Mouse (Mus musculus) kidney, postnatal 25 days (tissue): ENCODE measurements around the gene Cdc34b.
A peak's percentile ranks its signal among the peaks of the same experiment; 100 is the strongest.
"Not testable (repeated sequence)": the region's sequence is repeated elsewhere in the genome, so short reads cannot be mapped to it uniquely, and the experiment has no call there.

ENCODE experiments used
- DNase-seq, 2 experiments: peaks; one replicate each; pipeline ENCODE4 v3.0.0; 2021; ENCODE audit warnings: mixed read lengths in 2 of 2

Gene Cdc34b

DNA sequence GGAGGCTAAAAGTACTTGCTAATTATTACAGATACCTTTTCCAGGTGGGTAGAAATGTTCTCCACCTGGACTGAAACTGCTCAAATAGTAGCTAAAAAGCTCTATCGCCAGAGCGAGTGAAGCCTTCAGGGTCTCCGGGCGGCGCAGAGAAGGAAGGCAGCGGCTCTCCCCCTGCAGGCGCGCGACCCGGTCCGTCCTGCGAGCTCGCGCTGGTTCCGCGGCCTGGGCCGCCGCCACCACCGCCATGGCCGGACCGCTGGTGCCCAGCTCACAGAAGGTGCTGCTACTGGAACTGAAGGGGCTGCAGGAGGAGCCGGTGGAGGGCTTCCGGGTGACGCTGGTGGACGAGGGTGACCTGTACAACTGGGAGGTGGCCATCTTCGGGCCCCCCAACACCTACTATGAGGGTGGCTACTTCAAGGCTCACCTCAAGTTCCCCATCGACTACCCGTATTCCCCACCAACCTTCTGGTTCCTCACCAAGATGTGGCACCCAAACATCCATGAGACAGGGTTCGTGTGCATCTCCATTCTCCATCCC lies at the start of gene Cdc34b:
Gene Cdc34b, plus strand, starts transcription at position 51 of the 541 bp plus-strand sequence.
- no peak for DNase-seq

DNA sequence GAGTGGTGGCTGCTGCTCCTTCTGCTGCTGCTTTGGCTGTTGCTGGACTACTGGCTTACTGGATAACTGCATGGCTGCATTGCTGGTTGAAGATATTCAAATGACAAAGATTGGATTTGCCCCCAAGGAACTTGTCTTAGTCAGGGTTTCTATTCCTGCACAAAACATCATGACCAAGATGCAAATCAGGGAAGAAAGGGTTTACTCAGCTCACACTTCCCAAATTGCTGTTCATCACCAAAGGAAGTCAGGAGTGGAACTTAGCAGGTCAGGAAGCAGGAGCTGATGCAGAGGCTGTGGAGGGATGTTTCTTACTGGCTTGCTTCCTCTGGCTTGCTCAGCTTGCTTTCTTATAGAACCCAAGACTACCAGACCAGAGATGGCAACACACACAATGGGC lies 49.1 kb upstream of the Cdc34b start:
- not testable (repeated sequence) for DNase-seq

DNA sequence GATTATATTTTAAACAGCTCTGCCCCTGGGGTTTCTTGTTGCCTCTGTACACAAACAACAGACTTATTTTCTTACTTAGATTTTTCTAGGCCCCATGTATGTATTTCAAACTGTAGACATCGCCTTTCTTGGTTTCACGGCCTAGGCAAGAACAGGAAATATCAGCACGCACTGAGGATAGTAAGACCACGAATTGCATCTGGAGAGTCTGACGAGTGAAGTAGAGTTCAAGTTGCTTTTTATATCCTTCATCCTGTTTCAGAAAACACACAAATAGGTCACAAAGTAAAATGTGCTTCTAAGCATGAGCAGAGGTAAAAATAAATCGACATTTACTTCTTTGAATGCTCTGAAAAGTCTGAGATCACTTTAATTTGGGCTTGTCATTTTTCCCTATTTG lies 46.1 kb upstream of the Cdc34b start:
- no peak for DNase-seq

DNA sequence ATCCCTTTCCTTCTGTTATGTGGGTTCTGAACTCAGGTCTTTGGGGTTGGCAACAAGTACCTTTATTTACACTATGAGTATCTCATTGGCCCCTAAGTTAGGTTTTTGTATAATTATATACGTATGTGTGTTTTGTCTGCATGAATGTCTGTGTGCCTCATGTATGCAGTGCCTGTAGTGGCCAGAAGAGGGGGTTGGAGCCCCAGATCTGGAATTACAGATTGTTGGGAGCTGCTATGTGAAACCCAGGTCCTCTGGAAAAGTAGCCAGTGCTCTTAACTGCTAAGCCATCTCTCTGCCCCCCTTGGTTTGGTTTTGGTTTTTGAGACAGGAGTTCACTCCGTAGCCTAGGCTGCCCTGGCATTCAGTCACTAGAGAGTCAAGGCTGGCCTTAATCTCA lies 44.4 kb upstream of the Cdc34b start:
- no peak for DNase-seq

DNA sequence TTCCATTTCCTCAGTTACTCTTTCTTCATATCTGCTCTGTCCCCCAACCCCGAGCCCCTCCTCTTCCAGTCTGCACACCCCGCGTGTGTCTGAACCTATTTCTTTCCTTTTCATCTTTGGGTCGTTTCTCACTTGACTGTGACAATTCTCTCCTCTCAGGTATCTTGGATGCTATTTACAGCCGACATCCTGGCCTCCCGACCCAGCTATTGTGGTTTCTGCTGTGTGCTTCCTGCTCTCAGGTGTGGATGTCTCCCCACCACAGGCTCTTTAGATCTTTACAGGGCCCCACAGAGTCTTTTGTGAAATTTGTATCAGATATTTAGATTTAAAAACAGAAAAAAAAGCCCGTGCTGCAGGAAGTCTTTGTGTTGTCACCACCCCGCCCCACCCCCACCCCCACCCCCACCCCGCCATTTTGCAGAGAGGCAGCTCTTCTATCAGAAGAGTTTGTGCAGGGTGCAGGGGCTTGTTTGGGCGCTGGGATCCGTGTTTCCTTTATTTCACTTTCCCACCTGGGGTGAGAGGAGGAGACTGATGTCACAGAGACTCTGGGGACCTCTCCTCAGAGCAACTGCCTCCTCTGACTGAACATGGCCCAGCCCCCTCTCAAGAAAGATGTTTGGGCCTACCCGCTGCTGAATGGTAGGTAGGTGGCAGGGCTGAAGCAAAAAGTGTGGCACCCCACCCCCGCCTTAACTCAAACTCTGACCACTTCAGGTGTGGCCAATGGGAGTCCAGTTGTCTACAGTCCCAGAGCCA lies 43.7 kb upstream of the Cdc34b start:
- no peak for DNase-seq

DNA sequence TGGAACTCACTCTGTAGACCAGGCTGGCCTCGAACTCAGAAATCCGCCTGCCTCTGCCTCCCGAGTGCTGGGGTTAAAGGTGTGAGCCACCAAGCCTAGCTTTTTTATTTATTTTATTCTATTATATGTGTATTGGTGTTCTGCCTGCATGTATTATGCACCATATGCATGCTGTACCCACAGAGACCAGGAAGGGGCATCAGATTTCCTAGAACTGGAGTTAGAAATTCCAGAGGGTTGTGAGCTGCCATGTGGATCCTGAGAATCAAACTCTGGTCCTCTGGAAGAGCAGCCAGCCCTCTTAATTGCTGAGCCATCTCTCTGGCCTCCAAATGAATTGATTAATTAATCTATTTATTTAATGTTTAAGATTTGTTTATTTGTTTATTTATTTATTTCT lies 42.2 kb upstream of the Cdc34b start:
- DNase-seq = no peak

DNA sequence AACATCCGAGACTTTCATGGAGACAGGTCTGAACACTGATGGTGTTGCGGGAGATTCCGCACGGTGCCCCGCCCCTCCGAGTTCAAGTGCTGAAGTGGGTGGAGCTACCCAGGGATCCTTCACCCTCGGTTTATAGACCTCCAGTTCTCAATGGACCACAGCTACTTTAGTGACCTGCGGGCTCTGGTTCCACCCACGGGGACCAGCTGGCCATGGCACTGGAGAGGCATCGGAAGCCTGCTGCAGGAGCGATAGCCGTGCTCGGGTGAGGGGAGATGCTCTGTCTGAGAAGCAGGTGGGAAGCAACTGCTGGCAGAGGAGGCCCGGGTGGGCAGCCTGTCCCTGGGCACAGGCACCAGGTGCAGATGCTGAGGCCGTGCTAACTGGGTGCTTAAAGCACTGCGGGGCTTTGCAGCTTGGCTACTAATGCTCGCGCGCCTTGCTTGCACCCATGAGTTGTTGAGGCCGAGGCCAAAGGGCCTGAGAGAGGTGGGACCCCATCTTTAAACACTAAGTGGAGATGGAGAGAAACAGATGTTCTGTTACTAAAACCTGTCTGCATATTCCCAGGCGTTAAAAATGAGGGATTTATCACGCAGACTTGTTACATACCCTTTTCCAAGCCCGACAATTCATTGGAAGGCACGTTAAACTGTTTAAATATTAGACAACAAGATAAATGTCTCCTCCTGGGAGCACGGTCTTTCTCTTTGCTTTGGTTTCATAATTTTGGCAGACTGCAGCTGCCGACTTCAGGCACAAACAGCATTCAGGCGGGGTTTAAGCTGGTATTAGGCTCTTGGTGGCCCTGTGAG lies 40.0 kb upstream of the Cdc34b start:
- DNase-seq = peak in 1 of 2 experiments; percentile 5

DNA sequence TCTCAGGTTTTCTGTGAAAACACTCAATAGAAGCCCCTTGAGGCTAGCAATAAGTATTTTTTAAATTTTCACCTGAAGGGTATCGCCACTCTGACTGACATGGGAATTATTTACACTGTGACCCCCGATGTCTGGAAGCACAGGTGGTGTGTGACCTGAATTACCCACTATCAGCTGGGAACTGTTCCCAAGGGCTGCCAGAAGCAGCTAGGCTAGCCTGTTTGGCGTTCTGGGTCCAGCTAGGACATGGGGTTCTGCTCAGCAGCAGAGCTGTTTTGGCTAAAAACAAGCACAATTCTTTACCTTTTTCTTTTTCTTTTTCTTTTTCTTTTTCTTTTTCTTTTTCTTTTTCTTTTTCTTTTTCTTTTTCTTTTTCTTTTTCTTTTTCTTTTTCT lies 39.4 kb upstream of the Cdc34b start:
- DNase-seq = no peak

DNA sequence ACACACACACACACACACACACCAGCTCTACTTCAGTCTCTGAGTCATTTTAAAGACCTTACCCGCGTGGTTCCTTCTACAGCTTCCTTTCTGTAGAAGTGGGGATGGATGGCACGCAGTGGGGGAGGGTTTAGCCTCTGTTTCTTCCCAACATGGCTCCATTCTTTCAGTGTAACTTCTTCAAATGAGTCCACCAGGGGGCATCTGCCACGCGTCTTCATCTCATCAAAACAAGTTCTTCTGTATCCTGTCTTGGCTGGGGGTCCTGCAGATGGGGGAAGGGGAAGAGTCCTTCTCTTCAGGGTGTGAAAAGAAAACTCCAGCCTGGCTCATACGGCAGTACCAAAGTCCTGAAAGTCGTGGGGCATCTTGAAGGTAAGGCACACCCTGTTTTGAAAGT lies 37.6 kb upstream of the Cdc34b start:
- no peak for DNase-seq

DNA sequence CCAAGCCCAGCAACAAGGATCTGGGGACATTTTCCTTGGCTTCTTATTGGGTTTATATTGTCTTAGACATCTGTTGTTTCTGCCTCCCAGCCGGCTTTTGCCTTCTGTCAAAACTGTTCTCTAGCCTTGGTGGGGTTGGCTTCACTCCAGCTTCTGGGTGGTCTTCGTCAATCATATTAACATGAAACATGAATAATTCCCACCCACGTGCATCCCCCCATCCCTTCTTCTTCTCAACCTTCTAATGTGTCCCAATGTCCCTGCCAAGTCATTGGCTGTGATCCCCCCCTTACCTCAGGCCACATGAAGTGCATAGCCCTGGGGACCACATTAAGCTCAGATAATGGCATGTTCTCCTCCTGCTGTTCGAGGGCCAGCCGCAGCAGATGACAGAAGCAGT lies 37.1 kb upstream of the Cdc34b start, which contains the start of gene Gm11541:
Gene Gm11541, minus strand, starts transcription at position 28 of the 400 bp plus-strand sequence.
- no peak for DNase-seq

DNA sequence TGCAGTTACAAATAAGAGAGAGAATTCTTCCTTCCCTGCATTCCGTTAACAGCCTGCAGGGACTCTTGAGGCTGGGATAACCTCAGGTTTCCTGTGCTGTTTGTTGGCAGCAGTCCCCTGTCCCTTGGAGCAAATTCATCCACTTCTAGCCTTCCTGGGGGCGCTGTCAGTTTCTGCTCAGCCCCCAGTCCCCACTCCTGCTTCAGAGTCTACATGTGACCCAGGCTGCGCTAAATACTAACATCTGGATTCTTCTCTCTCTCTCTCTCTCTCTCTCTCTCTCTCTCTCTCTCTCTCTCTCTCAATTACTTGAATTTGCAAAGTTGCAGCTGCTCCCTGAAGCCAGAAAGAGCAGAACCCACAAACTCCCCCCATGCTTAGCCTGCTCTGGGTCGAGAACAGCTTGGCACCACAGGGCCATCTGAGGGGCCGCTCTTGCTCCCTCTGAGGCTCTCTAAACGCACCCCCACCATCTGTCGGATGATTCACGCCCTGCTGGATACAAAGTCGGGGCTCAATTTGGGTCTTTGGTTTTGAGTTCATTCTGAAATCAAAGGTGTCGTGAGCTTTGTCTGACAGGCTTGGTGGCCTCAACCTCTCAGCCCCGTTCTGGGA lies 28.2 kb upstream of the Cdc34b start:
- no peak for DNase-seq

DNA sequence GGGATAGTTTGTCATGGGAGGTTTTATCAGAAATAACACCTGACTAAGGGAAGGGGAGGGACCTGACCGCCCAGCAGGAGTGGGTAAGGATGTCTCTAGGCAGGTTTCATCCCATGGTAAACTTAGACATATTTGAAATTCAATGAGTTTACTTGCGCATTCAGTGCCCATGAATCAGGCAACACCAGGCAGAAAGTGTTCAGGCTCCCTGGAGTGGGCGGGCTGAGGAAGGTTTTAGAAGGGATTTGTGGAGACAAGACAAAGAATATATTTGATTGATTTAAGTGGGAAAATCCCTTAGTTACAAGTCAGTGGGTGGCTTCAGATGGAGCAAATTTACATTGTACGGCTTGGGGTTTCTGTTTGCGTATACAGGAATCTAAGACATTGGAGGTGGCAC lies 26.0 kb upstream of the Cdc34b start:
- DNase-seq = no peak

DNA sequence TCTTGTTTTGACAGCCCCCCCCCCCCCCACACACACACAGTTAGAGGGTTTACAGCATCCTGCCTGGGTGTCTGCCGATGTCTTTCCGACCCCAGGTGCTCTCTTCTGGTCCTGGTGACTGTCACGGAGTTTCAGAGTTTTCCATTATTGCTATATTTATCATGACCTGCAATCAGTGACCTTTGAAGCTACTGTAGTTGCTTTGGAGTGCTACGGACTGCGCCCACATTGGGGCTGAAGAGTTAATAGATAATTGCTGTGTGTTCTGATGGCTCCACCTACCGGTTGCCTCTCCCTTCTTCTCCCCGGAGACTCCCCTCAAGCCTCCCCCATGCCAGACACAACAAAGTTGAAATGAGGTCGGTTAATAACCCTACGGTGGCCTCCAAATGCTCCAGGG lies 24.8 kb upstream of the Cdc34b start:
- DNase-seq = peak; percentile 62

DNA sequence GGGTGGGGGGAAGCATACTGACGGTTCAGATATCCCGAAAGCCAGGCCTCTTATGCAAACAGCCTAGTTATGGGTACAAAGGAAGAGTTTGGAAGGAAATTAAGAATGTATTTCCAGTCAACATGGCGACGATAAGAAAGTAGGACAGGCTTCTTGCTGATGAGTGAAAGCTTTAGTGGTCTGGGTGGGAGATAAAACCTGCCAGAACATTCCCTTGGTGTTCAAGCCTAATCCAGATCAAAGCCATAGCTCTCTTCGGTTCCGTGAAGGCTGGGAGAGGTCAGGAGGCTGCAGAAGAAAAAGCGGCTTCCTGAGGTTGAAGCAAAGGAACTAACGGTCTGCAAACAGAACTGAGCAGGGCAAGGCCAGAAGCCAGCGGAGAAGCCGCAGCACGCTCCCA lies 24.3 kb upstream of the Cdc34b start:
- DNase-seq = no peak

DNA sequence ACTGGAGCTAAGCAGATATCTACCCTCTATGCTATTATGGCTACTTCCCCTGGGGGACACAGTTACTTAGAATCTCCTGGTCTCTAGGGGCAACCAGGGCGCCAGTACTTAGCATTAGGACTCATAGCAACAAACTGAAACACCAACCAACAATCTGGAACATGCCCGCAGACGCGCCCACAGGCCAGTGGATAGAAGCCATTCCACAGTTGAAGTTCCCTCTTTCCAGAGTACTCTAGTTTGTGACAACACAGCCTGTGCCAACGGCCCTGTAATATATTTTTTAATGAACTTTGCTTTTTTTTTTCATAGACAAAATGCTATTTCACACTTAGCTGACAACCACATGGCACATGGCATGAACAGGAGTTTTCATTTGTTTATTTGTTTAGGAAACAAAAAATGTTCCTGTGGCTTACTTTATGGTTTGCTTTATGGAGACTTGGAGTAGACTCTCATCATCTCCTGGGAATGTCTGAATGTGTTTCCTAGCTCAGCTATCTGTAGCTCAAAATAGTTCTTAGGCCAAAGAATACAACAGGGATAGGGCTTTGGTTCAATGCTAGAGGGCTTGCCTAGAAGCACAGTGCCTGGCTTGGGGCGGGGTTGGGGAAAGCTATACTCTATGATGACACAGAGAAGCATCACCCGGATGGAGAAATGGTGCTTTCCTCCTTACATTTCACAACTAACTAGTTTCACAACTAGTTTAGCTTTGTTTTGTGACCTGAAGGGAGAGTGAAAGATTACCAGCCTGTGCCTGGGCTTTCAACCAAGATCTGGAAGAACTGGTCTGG lies 23.3 kb upstream of the Cdc34b start:
- DNase-seq = no peak

DNA sequence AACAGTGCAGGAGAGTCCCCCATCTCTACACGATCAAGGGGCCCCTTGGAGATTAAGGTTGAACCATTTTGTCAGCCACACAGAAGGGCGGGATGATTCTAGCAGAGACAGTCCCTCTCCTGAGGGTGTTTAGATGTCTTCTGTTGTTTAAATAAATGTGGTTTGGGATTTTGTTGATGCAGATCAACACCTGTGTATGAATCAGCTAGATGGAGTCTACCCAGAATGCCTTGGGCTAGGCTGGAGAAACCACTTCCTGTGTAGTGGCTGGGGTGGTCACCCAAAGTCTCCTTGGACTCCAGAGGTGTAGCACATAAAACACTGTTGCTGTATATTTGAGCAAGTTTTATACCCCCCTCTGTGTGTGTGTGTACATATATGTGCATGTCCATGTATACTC lies 22.4 kb upstream of the Cdc34b start:
- no peak for DNase-seq

DNA sequence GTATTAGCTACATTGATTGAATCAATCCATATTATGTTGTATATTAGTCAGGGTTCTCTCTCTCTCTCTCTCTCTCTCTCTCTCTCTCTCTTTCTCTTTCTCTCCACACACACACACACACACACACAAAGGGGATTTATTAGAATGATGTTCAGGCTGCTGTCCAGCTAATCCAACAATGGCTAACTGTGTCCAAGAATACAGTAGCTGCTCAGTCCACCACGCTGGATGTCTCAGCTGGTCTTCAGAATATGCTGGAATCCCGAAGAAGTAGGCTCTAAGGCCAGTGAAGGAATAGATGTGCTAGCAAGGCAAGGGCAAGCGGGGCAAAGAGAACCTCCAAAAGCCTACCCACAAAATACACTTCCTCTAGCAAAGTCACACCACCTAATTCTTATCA lies 14.3 kb upstream of the Cdc34b start:
- DNase-seq = no peak

DNA sequence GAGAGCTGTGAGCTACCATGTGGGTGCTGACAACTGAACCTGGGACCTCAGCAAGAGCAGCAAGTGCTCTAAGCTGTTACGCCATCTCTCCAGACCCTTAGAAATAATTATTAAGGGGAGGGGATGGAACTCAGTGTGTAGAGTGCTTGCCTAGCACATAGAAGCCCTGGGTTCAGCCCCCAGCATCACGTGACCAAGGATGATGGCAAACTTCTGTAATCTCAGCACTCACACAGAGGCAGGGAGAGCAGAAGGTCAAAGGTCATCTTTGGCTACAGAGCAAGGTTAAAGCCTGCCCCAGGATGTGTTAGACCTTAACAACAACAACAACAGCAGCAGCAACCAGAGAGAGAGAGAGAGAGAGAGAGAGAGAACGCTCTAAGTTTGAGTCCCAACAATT lies 13.0 kb upstream of the Cdc34b start:
- no peak for DNase-seq

DNA sequence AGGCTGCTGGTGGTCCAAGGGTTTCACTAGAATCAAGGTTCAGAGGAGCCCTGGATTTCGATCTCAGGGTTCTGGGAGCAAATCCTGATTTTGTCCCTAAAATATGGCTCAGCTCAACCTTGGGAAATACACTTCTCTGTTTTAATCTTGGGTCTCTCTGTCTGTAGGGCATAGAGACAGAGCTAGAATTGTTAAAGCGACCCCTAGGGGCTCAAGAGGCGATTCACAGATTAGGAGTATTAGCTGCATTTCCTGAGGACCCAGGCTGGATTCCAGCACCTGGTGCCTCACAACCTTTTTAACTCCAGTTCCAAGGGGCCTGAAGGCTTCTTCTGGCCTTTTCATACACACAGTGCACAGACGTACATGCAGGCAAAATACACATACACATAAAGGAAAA lies 12.0 kb upstream of the Cdc34b start:
- no peak for DNase-seq

DNA sequence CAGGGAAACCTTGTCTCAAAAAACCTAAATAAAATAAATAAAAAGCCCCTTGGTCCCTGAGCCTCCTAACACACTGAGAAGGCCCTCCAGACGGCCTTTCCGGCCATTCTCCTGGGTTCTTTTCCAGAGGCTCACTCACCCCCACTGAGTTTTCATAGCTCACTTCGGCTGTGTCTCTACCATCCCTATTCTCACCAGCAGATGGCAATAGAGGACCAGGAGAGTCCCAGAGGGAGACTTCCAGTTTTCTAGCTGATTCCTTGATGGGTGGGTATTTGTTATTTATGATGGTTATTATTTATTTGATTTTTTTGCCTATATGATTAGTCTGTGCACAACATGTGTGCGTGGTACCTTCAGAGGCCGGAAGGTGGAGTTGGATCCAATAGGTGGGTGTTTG lies 11.3 kb upstream of the Cdc34b start:
- peak; percentile 49 to 83 for DNase-seq

DNA sequence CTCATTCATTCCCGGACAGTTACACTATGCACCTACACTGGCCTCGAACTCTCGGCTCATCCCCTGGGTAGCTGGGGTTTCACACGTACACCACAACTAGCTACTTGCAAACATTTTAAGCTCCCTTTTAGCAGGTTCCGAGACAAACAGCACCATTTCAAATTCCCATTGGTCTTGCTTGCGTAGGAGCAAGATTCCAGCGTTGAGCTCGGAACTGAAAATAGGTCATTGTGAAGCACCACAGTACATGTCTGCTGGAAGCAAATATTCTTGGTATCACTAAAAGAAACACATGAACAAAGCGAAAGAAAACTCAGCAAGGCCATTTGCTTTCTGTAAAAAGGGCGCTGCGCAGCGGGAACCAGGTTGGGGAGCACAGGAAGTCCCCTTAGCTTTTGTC lies 10.4 kb upstream of the Cdc34b start:
- DNase-seq = no peak

DNA sequence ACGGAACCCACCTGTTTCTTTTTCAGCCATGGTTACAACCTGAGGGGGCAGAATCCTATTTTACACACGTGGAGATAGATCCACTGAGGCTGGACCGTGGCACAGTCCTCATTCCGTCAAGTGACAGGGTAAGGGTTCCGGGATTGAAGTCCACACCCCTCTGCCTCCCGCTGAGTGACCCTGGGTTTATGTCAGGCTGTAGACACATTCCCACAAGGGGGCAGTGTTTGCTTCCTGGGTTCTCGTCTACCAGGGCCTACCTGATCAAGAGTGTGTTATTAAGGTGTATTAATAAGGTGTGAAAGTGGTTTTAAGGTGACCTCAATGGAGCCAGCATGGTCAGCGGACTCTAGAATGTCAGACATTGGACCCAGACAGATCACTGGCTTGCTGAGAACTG lies 8.8 kb upstream of the Cdc34b start:
- DNase-seq = peak; percentile 68 to 71

DNA sequence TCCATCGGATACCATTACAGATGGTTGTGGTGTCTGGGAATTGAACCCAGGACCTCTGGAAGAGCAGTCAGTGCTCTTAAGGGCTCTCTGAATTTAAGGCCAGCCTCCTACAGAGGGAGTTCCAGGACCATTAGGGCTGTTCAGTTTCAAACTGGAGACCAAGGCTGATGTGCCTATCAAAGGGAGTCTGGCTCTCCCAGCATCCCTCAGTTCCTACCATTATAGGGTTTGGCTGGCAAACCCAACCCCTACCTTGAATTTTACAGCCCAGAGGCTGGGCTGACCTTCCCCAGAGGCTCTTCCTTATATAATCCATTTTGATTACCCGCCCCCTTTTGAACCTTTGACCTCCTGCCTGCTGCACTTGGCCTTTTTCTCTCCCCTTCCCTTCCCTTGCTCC lies 5.8 kb upstream of the Cdc34b start:
- no peak for DNase-seq
